Mouse (Mus musculus): ENCODE results near the gene Lamtor1.
A peak's percentile ranks its signal among the peaks of the same experiment; 100 is the strongest.

The Lamtor1 gene

GRCm38 (mm10) chr7:101956481-101956880 lies 50.8 kb downstream of the Lamtor1 start:
- no peak for DNase-seq

GRCm38 (mm10) chr7:101956911-101957310 lies 51.2 kb downstream of the Lamtor1 start:
- DNase-seq: no peak

GRCm38 (mm10) chr7:101962829-101963228 lies 57.1 kb downstream of the Lamtor1 start:
- no peak for DNase-seq

- no peak for DNase-seq
Observed at GRCm38 (mm10) chr7:101963621-101964020, 57.9 kb downstream of the Lamtor1 start.

GRCm38 (mm10) chr7:101964551-101964950 lies 58.8 kb downstream of the Lamtor1 start:
- no peak for DNase-seq

- no peak for DNase-seq
Observed at GRCm38 (mm10) chr7:101965606-101966005, 59.9 kb downstream of the Lamtor1 start.

- no peak for DNase-seq
Observed at GRCm38 (mm10) chr7:101967256-101967655, 61.6 kb downstream of the Lamtor1 start.

- DNase-seq: peak; percentile 60
Observed at GRCm38 (mm10) chr7:101968751-101969150, 63.0 kb downstream of the Lamtor1 start.

- peak; percentile 89 for DNase-seq
Observed at GRCm38 (mm10) chr7:101969694-101970428, 64.2 kb downstream of the Lamtor1 start.

- DNase-seq: peak; percentile 92
Observed at GRCm38 (mm10) chr7:101970429-101970775, 64.7 kb downstream of the Lamtor1 start.

GRCm38 (mm10) chr7:101970821-101971461 lies 65.2 kb downstream of the Lamtor1 start:
- peak; percentile 89 for DNase-seq

- no peak for DNase-seq
Observed at GRCm38 (mm10) chr7:101971721-101972120, 66.0 kb downstream of the Lamtor1 start.

GRCm38 (mm10) chr7:101973730-101974129 lies 68.0 kb downstream of the Lamtor1 start:
- peak; percentile 47 for DNase-seq

- peak; percentile 55 for DNase-seq
Observed at GRCm38 (mm10) chr7:101974505-101974904, 68.8 kb downstream of the Lamtor1 start.
